Mouse (Mus musculus) erythroblast, embryonic 14.5 days (primary cell): Measurements from ENCODE around the gene Ccdc62.

Source experiments
- GATA1 ChIP-seq: IDR thresholded peaks from 2 replicates; pipeline ENCODE4 v1.6.1; 2012; ENCODE audit warnings: low read length, inconsistent platforms, mixed read lengths
- TAL1 ChIP-seq: IDR thresholded peaks from 3 replicates; pipeline ENCODE4 v1.6.1; 2012; ENCODE audit warnings: low read length, inconsistent platforms, mixed read lengths

DNA sequence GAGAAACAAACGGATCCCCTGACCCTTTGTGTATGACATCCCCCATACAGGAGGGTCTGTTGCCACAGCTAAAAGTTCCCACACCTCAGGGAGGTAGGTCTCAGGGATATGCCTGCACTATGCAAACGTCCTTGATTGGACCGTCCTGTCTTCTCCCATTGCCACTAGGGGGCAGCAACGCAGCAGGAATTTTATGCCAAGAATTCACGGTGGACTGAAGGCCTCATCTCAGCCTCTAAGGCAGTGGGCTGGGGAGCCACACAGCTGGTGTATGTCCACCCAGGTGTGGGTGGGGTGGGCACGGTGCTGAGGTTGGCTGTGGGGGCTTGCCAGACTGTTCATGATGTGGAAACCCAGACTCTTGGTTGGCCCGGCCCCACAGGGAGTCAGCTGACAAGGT is 70.3 kb downstream of the Ccdc62 start:
- TF ChIP-seq TAL1 (no peak), GATA1 (no peak)
